Mouse (Mus musculus): Measurements from ENCODE around the gene Ttc21b. TPM values are rescaled to one million over a fixed set of nuclear protein-coding genes. Genes with fewer than 3 reads are reported as not detected.

The Ttc21b gene
- polyA plus RNA-seq, 1 experiment from 2014 or later, result 12.4 TPM

GRCm38 (mm10) chr2:66165025-66165424, 91.4 kb downstream of the Ttc21b start:
- H3K4me3 ChIP-seq (replicated peaks), result no peak overlapping the region
- WGBS, result 96% methylated on average over 8 of the region's 8 CpGs
- no peaks in the 10 kb centered on the region for H3K4me1 ChIP-seq
- no peaks in the 10 kb centered on the region for H3K36me3 ChIP-seq
- H3K9ac ChIP-seq (replicated peaks), result no peak overlapping the region
- H3K9me3 ChIP-seq (replicated peaks), result no peaks in the 10 kb centered on the region
- H3K4me2 ChIP-seq, result no peak overlapping the region
- no peak for ATAC-seq (ENCODE audit: low FRiP score)
- H3K27ac ChIP-seq (replicated peaks), result no peak overlapping the region
- H3K27me3 ChIP-seq (replicated peaks), result no peaks in the 10 kb centered on the region

- Histone ChIP-seq H3K4me1 (peaks cover 5% of the 10 kb centered on the region; the same call in 1 of the 2 replicates), H3K4me3 (replicated peaks) (no peak overlapping the region), H3K4me2 (no peak overlapping the region), H3K9me3 (replicated peaks) (no peaks in the 10 kb centered on the region), H3K36me3 (no peaks in the 10 kb centered on the region), H3K9ac (replicated peaks) (no peak overlapping the region), H3K27ac (replicated peaks) (no peak overlapping the region), H3K27me3 (replicated peaks) (no peaks in the 10 kb centered on the region)
- 65% methylated on average over 7 of the region's 7 CpGs for WGBS
- ATAC-seq (ENCODE audit: low FRiP score), result no peak
Measured at GRCm38 (mm10) chr2:66158140-66158915, 98.1 kb downstream of the Ttc21b start.

GRCm38 (mm10) chr2:66151436-66151835, 105.0 kb downstream of the Ttc21b start:
- no peak for ATAC-seq (ENCODE audit: low FRiP score)
- 78% methylated on average over 2 of the region's 2 CpGs for WGBS
- no peak overlapping the region for H3K27ac ChIP-seq (replicated peaks)

GRCm38 (mm10) chr2:66150531-66150930, 105.9 kb downstream of the Ttc21b start:
- WGBS, result 91% methylated on average over 3 of the region's 3 CpGs

More at GRCm38 (mm10) chr2:66151436-66151835, 105.0 kb downstream of the Ttc21b start:
- Histone ChIP-seq H3K9me3 (replicated peaks) (no peaks in the 10 kb centered on the region), H3K4me3 (replicated peaks) (no peak overlapping the region), H3K9ac (replicated peaks) (no peak overlapping the region), H3K36me3 (no peaks in the 10 kb centered on the region), H3K27me3 (replicated peaks) (no peaks in the 10 kb centered on the region), H3K4me2 (no peak overlapping the region), H3K4me1 (peaks cover 9% of the 10 kb centered on the region)

GRCm38 (mm10) chr2:66148654-66149230, 107.7 kb downstream of the Ttc21b start:
- peaks cover 7% of the 10 kb centered on the region for H3K4me1 ChIP-seq
- no peaks in the 10 kb centered on the region for H3K27me3 ChIP-seq (replicated peaks)
- ATAC-seq (ENCODE audit: low FRiP score), result no peak
- H3K4me3 ChIP-seq (replicated peaks), result no peak overlapping the region
- H3K27ac ChIP-seq (replicated peaks), result no peak overlapping the region
- 84% methylated on average over 10 of the region's 10 CpGs for WGBS
- no peak overlapping the region for H3K9ac ChIP-seq (replicated peaks)
- no peak overlapping the region for H3K4me2 ChIP-seq
- H3K36me3 ChIP-seq, result no peaks in the 10 kb centered on the region
- no peaks in the 10 kb centered on the region for H3K9me3 ChIP-seq (replicated peaks)

More at GRCm38 (mm10) chr2:66150531-66150930, 105.9 kb downstream of the Ttc21b start:
- H3K4me3 ChIP-seq (replicated peaks), result no peak overlapping the region
- ATAC-seq (ENCODE audit: low FRiP score), result no peak
- no peaks in the 10 kb centered on the region for H3K36me3 ChIP-seq
- H3K9me3 ChIP-seq (replicated peaks), result no peaks in the 10 kb centered on the region
- no peak overlapping the region for H3K27ac ChIP-seq (replicated peaks)
- H3K4me1 ChIP-seq, result peaks cover 4% of the 10 kb centered on the region
- H3K9ac ChIP-seq (replicated peaks), result no peak overlapping the region
- H3K27me3 ChIP-seq (replicated peaks), result no peaks in the 10 kb centered on the region
- H3K4me2 ChIP-seq, result no peak overlapping the region

GRCm38 (mm10) chr2:66146473-66146872, 109.9 kb downstream of the Ttc21b start:
- no peak overlapping the region for H3K4me3 ChIP-seq (replicated peaks)
- no peak; the same call in 1 of the 2 replicates for ATAC-seq (ENCODE audit: low FRiP score)
- no peaks in the 10 kb centered on the region for H3K27me3 ChIP-seq (replicated peaks)
- no peak overlapping the region for H3K9ac ChIP-seq (replicated peaks)
- no peak overlapping the region for H3K27ac ChIP-seq (replicated peaks)
- 33% methylated on average over 4 of the region's 4 CpGs for WGBS
- peaks cover 7% of the 10 kb centered on the region for H3K4me1 ChIP-seq
- no peaks in the 10 kb centered on the region for H3K9me3 ChIP-seq (replicated peaks)
- H3K4me2 ChIP-seq, result no peak overlapping the region
- no peaks in the 10 kb centered on the region for H3K36me3 ChIP-seq

GRCm38 (mm10) chr2:66144770-66145169, 111.6 kb downstream of the Ttc21b start:
- H3K9me3 ChIP-seq (replicated peaks), result no peaks in the 10 kb centered on the region
- 45% methylated on average over 5 of the region's 5 CpGs for WGBS
- ATAC-seq (ENCODE audit: low FRiP score), result no peak
- no peak overlapping the region for H3K9ac ChIP-seq (replicated peaks)
- peaks cover 7% of the 10 kb centered on the region for H3K4me1 ChIP-seq
- H3K4me2 ChIP-seq, result no peak overlapping the region
- H3K27ac ChIP-seq (replicated peaks), result no peak overlapping the region
- H3K4me3 ChIP-seq (replicated peaks), result no peak overlapping the region
- H3K36me3 ChIP-seq, result no peaks in the 10 kb centered on the region
- no peaks in the 10 kb centered on the region for H3K27me3 ChIP-seq (replicated peaks)

- no peak overlapping the region for H3K4me3 ChIP-seq (replicated peaks)
- H3K9me3 ChIP-seq (replicated peaks), result no peaks in the 10 kb centered on the region
- no peaks in the 10 kb centered on the region for H3K36me3 ChIP-seq
- no peak overlapping the region for H3K9ac ChIP-seq (replicated peaks)
- H3K27me3 ChIP-seq (replicated peaks), result no peaks in the 10 kb centered on the region
- H3K4me2 ChIP-seq, result no peak overlapping the region
- no peak for ATAC-seq (ENCODE audit: low FRiP score)
- WGBS, result 92% methylated on average over 4 of the region's 4 CpGs
- H3K27ac ChIP-seq (replicated peaks), result no peak overlapping the region
- H3K4me1 ChIP-seq, result peaks cover 7% of the 10 kb centered on the region
Measured at GRCm38 (mm10) chr2:66143284-66143683, 113.1 kb downstream of the Ttc21b start.

GRCm38 (mm10) chr2:66142711-66143110, 113.7 kb downstream of the Ttc21b start:
- Histone ChIP-seq H3K9me3 (replicated peaks) (no peaks in the 10 kb centered on the region), H3K36me3 (no peaks in the 10 kb centered on the region), H3K4me3 (replicated peaks) (no peak overlapping the region), H3K27me3 (replicated peaks) (no peaks in the 10 kb centered on the region), H3K4me1 (peaks cover 7% of the 10 kb centered on the region), H3K27ac (replicated peaks) (no peak overlapping the region), H3K4me2 (no peak overlapping the region), H3K9ac (replicated peaks) (no peak overlapping the region)
- ATAC-seq (ENCODE audit: low FRiP score), result no peak
- WGBS, result 86% methylated on average over 2 of the region's 2 CpGs

GRCm38 (mm10) chr2:66142268-66142667, 114.1 kb downstream of the Ttc21b start:
- ATAC-seq (ENCODE audit: low FRiP score), result no peak
- 96% methylated on average over 2 of the region's 2 CpGs for WGBS
- H3K4me1 ChIP-seq, result peaks cover 7% of the 10 kb centered on the region

GRCm38 (mm10) chr2:66140246-66140645, 116.2 kb downstream of the Ttc21b start:
- H3K27me3 ChIP-seq (replicated peaks), result no peaks in the 10 kb centered on the region
- no peaks in the 10 kb centered on the region for H3K9me3 ChIP-seq (replicated peaks)
- no peak overlapping the region for H3K4me3 ChIP-seq (replicated peaks)
- ATAC-seq (ENCODE audit: low FRiP score), result no peak
- H3K9ac ChIP-seq (replicated peaks), result no peak overlapping the region
- no peak overlapping the region for H3K4me2 ChIP-seq
- H3K4me1 ChIP-seq, result 0 out of 2 replicates have a peak, but pooled peaks cover 3% of the 10 kb centered on the region
- WGBS, result 83% methylated on average over 4 of the region's 4 CpGs
- no peak overlapping the region for H3K27ac ChIP-seq (replicated peaks)
- no peaks in the 10 kb centered on the region for H3K36me3 ChIP-seq

More at GRCm38 (mm10) chr2:66142268-66142667, 114.1 kb downstream of the Ttc21b start:
- no peak overlapping the region for H3K4me3 ChIP-seq (replicated peaks)
- no peaks in the 10 kb centered on the region for H3K9me3 ChIP-seq (replicated peaks)
- no peaks in the 10 kb centered on the region for H3K36me3 ChIP-seq
- H3K4me2 ChIP-seq, result no peak overlapping the region
- H3K9ac ChIP-seq (replicated peaks), result no peak overlapping the region
- H3K27ac ChIP-seq (replicated peaks), result no peak overlapping the region
- no peaks in the 10 kb centered on the region for H3K27me3 ChIP-seq (replicated peaks)
